Mouse (Mus musculus) layer of hippocampus, adult 8-10 months (tissue): ENCODE measurements around the gene Echdc2. TPM values are rescaled to one million over a fixed set of nuclear protein-coding genes. Genes with fewer than 3 reads are reported as not detected.

Source experiments
- DNase-seq, 2 experiments: peaks; one replicate each; pipeline ENCODE4 v3.0.0; 2022; ENCODE audit warnings: low spot score in 2 of 2
- total RNA-seq, 4 experiments: library from RNA; stranded (reverse); gene quantifications; 2 replicates each; pipeline ENCODE4 v1.2.4; 2022

Gene Echdc2
- total RNA-seq, 4 experiments from 2014 or later, result 15.3 to 18.7 (median 17.9) TPM

GRCm38 (mm10) chr4:108199236-108199635 is 34.0 kb downstream of the Echdc2 start:
- DNase-seq, result no peak

DNA sequence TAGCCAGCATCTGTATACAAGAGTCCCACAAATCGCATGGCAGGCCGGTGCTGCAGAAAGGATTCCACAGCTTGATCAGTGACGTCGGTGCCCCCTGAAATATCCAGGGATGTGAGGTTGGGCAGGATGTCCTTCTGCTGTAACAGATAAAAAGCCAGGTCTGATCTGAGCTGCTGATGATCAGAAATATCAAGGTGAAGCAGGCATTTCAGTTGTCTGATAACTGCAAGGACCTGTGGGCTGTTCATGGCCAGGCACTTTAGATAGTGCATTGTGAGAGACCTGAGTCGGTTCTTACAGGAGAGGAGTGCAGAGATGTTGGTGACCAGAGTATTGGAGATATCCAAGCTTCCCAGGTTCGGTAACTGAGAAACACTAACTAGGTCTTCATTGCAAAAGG is 39.4 kb downstream of the Echdc2 start:
- no peak for DNase-seq

DNA sequence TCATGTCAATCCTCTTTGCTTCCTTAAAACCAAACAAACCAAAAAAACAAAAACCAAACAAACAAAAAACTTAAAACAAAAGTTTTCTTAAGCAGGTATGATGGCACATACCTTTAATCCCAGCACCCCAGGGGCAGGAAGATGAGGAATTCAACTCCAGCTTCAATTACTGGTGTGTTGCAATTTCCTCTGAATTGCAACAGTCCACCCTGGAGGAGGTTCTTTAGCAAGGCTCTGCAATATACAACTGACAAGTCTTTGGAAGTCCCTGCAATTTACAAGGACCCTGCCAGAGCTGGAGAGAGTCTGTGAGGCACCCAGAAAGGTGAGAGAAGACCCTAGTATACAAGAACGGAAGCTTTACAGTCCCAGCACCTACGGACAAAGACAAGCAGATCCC is 47.8 kb downstream of the Echdc2 start:
- DNase-seq, result no peak

DNA sequence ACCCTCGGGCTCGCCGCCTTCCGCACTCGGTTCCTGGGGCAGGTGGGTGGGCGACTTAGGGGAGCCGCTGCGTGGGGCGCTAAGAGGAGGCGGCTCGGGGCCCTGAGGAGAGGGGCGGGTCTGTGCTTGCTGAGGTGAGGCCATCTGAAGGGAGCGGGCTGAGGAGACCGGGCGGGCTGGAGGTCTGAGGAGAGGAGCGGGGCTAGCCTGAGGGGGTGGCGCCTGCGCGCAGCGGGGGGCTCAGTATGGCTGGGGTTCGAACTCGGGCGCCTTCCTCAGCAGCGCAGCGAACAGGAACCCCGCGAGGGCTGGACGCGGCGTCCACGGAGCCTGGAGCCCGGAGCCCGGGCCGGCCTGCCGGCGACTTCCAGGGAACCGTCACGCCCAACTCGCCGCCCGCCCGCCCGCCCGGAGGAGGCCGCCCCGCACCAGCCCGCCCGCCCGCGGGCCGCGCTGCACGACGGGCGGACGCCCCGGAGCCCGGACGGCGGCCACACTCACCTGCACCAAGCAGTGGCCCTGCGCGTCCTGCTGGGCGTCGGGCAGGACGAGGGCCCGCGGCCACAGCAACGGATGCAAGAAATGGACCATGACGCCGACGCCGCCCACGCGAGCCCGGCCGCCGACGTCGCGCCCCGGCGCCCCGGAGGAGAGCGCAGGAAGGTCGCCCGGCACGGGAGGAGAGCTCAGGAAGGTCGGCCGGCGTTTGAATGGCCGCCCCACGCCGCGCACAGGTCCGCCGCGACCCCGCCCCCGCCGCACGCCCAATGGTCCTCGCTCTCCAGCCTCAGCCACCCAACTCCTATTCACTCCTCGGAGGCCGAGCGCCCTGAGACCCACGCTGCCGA is 52.3 kb downstream of the Echdc2 start, which contains the start of gene Zyg11a:
Gene Zyg11a (minus strand): TSS at position 717 of the 848 bp plus-strand sequence.
- DNase-seq, result no peak

DNA sequence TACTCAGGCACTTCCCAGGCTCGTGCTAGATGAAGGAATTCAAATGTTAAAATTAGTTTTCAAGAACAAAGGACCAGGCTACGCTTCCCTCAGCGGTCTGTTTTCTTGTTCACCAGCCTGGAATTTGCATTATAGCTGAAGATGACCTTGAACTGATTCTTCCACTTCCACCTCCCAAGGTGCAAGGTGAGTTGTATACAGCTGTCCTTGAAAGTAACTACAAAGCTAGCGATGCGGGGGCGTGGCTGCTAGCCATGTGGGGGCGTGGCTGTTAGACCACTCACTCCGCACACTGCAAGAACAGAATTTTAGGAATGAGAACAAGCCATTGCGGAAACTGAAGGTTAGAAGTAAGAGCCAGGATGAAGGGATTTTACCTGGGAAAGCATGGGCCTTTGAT is 53.8 kb downstream of the Echdc2 start:
- DNase-seq, result no peak

- no peak for DNase-seq
Measured at GRCm38 (mm10) chr4:108222507-108222906, 57.3 kb downstream of the Echdc2 start.

- DNase-seq, result no peak
Measured at GRCm38 (mm10) chr4:108225341-108225872, 60.2 kb downstream of the Echdc2 start.

Other genes with a start within 250 kb of the Echdc2 start
- 1 to 10 TPM; 7.5 to 8.4 (median 7.9) TPM for gene Cpt2, start 241.8 kb upstream of the Echdc2 start, total RNA-seq
- under 1 TPM in 2 of 4 experiments, not detected in 2; 0.17 to 0.20 TPM for gene Slc1a7, start 197.1 kb upstream of the Echdc2 start, total RNA-seq
- gene Podn, start 69.0 kb upstream of the Echdc2 start, total RNA-seq, result 10 to 100 TPM in 2 of 4 experiments, 1 to 10 TPM in 2; 7.6 to 14.2 (median 10.4) TPM
- 100 to 1,000 TPM in 3 of 4 experiments, 10 to 100 TPM in 1; 97.6 to 108 (median 103) TPM for gene Scp2, start 20.4 kb upstream of the Echdc2 start, total RNA-seq
- not detected for gene Zyg11a, start 52.6 kb downstream of the Echdc2 start, total RNA-seq
- gene Zyg11b, start 135.7 kb downstream of the Echdc2 start, total RNA-seq, result 100 to 1,000 TPM in 2 of 4 experiments, 10 to 100 TPM in 2; 93.5 to 109 (median 99.6) TPM
- 10 to 100 TPM; 20.9 to 29.8 (median 24.8) TPM for gene Coa7, start 162.7 kb downstream of the Echdc2 start, total RNA-seq
- gene Shisal2a, start 217.9 kb downstream of the Echdc2 start, total RNA-seq, result not detected
- 1 to 10 TPM; 4.5 to 5.6 (median 4.7) TPM for gene Gpx7, start 241.5 kb downstream of the Echdc2 start, total RNA-seq